ENCODE assay signal across 9 mouse cellular contexts in the genomic region with DNA sequence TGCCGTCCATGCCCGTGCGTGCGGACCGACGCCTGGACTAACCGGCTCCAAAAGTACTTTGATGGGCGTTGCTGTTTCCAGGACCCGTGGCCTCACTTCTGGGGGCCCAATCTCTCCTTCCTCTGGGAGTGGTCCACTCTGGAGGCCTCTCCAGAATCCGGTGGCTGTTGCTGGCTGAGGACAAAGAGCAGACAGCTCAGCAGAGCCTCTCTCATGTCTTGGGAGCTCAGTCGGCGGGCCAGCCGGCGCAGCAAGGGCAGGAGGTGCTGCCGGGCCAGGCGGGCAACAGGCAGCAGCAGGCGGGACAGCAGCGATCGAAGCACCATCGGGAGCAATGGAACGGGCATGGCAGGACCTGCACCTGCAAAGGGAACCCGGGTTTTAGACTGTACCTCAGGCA. TPM values are rescaled to one million over a fixed set of nuclear protein-coding genes. Genes with fewer than 3 reads are reported as not detected.
DNase-seq lines count a peak whose midpoint lies in the region; ATAC-seq and TF ChIP-seq lines count a peak whose summit lies in the region.
"Had no signal": no experiment of that assay in that cellular context is flagged by ENCODE, and none has a peak within 500 bp of the region (broad histone marks: within the 10 kb centered on the region; RNA-seq: fewer than 3 reads in every experiment).

No protein-coding gene starts in this region.

- ATAC-seq in hindbrain, embryonic 11.5 days (ENCODE audit: low FRiP score), result no peak
- ATAC-seq in hindbrain, embryonic 12.5 days (ENCODE audit: low FRiP score), result no peak
- ATAC-seq in limb, embryonic 14.5 days (ENCODE audit: low FRiP score, low read depth), result no peak

- peak; percentile 37 for DNase-seq in hindbrain, embryonic 11.5 days (ENCODE audit: low spot score)
- DNase-seq in thymus, postnatal 0 days (ENCODE audit: low spot score), result peak; percentile 1
- DNase-seq in thymus, postnatal 10 days (ENCODE audit: low spot score in 2 of 2), result no peak
- no peak for DNase-seq in limb, embryonic 14.5 days (ENCODE audit: low spot score)
- no peak for DNase-seq in ovary, adult 18-20 months (ENCODE audit: low spot score)
- DNase-seq in spleen, postnatal 10 days (ENCODE audit: low spot score in 2 of 2), result no peak
- DNase-seq: gastrocnemius, postnatal 36 days had no signal

- no peak overlapping the region for H3K4me3 ChIP-seq in hindbrain, embryonic 11.5 days (ENCODE audit: low read depth, low read length)
- H3K4me3 ChIP-seq in hindbrain, embryonic 12.5 days, result no peak overlapping the region
- H3K4me3 ChIP-seq in limb, embryonic 14.5 days (replicated peaks; ENCODE audit: low read length), result 0 out of 2 replicates have a peak overlapping the region, but pooled peaks have one; percentile 4
- H3K4me3 ChIP-seq: neural tube, embryonic 13.5 days had no signal

- 0 out of 2 replicates have a peak overlapping the region, but pooled peaks have one; percentile 20 for H3K9ac ChIP-seq in hindbrain, embryonic 11.5 days (ENCODE audit: low read depth, low read length)
- no peak overlapping the region for H3K9ac ChIP-seq in hindbrain, embryonic 12.5 days
- H3K9ac ChIP-seq in limb, embryonic 14.5 days (ENCODE audit: low read depth, low read length, severe bottlenecking), result 0 out of 2 replicates have a peak overlapping the region, but pooled peaks have one; percentile 25
- H3K9ac ChIP-seq: neural tube, embryonic 13.5 days had no signal

- H3K27ac ChIP-seq in hindbrain, embryonic 11.5 days (ENCODE audit: low read depth, low read length), result no peak overlapping the region
- H3K27ac ChIP-seq in hindbrain, embryonic 12.5 days, result no peak overlapping the region
- no peak overlapping the region; the same call in 1 of the 2 replicates for H3K27ac ChIP-seq in limb, embryonic 14.5 days (replicated peaks; ENCODE audit: low read depth, low read length)
- H3K27ac ChIP-seq: neural tube, embryonic 13.5 days had no signal

- 11% methylated on average over 22 of the region's 22 CpGs for WGBS in hindbrain, embryonic 11.5 days
- 9% methylated on average over 22 of the region's 22 CpGs for whole genome bisulfite sequencing in hindbrain, embryonic 12.5 days
- 20% methylated on average over 22 of the region's 22 CpGs for WGBS in limb, embryonic 14.5 days

- peaks cover 13% of the 10 kb centered on the region for H3K27me3 ChIP-seq in hindbrain, embryonic 11.5 days (ENCODE audit: control insufficient read depth, insufficient read depth, low read length)
- peaks cover 26% of the 10 kb centered on the region for H3K27me3 ChIP-seq in hindbrain, embryonic 12.5 days
- H3K27me3 ChIP-seq in limb, embryonic 14.5 days (ENCODE audit: control insufficient read depth, insufficient read depth, low read length), result 0 out of 2 replicates have a peak, but pooled peaks cover 18% of the 10 kb centered on the region

- H3K36me3 ChIP-seq in hindbrain, embryonic 11.5 days (ENCODE audit: control insufficient read depth, insufficient read depth, low read length), result no peaks in the 10 kb centered on the region
- H3K36me3 ChIP-seq in hindbrain, embryonic 12.5 days, result no peaks in the 10 kb centered on the region
- H3K36me3 ChIP-seq in limb, embryonic 14.5 days (ENCODE audit: control insufficient read depth, insufficient read depth, low read length), result no peaks in the 10 kb centered on the region
- H3K36me3 ChIP-seq: neural tube, embryonic 13.5 days had no signal

- peaks cover 7% of the 10 kb centered on the region; the same call in 1 of the 2 replicates for H3K4me1 ChIP-seq in hindbrain, embryonic 11.5 days (replicated peaks; ENCODE audit: control insufficient read depth, insufficient read depth, low read length)
- H3K4me1 ChIP-seq in hindbrain, embryonic 12.5 days, result peaks cover 33% of the 10 kb centered on the region
- H3K4me1 ChIP-seq in limb, embryonic 14.5 days (ENCODE audit: control insufficient read depth, insufficient read depth, low read length), result peaks cover 9% of the 10 kb centered on the region

- no peak for TF ChIP-seq POLR2A in limb, embryonic 14.5 days (IDR thresholded peaks at IDR 0.05; ENCODE audit: borderline replicate concordance, extremely low read depth, insufficient read depth, insufficient read length)

- no peak overlapping the region; the same call in 1 of the 2 replicates for H3K4me2 ChIP-seq in hindbrain, embryonic 11.5 days (replicated peaks; ENCODE audit: low read depth, low read length)
- no peak overlapping the region for H3K4me2 ChIP-seq in hindbrain, embryonic 12.5 days (replicated peaks)
- H3K4me2 ChIP-seq in limb, embryonic 14.5 days (replicated peaks; ENCODE audit: low read depth, low read length, severe bottlenecking), result no peak overlapping the region
- H3K4me2 ChIP-seq: neural tube, embryonic 13.5 days had no signal

- H3K9me3 ChIP-seq in hindbrain, embryonic 11.5 days (ENCODE audit: control insufficient read depth, low read length), result no peaks in the 10 kb centered on the region
- H3K9me3 ChIP-seq in hindbrain, embryonic 12.5 days (replicated peaks), result no peaks in the 10 kb centered on the region
- H3K9me3 ChIP-seq in limb, embryonic 14.5 days (ENCODE audit: control insufficient read depth, low read length), result no peaks in the 10 kb centered on the region
- H3K9me3 ChIP-seq: neural tube, embryonic 13.5 days had no signal

RNA-seq across cellular contexts. Expression of a gene that starts 0.6 kb away (rescaled TPM):
- 1.1 and 1.8 TPM in 2 replicates for polyA plus RNA-seq in hindbrain, embryonic 11.5 days (2014; fragmentation: Nextera tagmentation; extraction: Ambion mirVana)
- polyA plus RNA-seq in hindbrain, embryonic 12.5 days (2016; fragmentation: Nextera tagmentation; extraction: Ambion mirVana), result 1.6 and 5.0 TPM in 2 replicates
- polyA plus RNA-seq in thymus, postnatal 0 days (2015; fragmentation: Nextera tagmentation; extraction: Ambion mirVana), result 1.5 and 1.7 TPM in 2 replicates
- polyA plus RNA-seq in limb, embryonic 14.5 days (2012; rRNA removed), result 53.5 and 60.7 TPM in 2 replicates
- 27.2 and 37.8 TPM in 2 replicates for polyA plus RNA-seq in limb, embryonic 14.5 days (2014; fragmentation: Nextera tagmentation; extraction: Ambion mirVana)

RNA-seq across cellular contexts. Expression of a gene that starts 1.9 kb away (rescaled TPM):
- polyA plus RNA-seq in hindbrain, embryonic 11.5 days (2014; fragmentation: Nextera tagmentation; extraction: Ambion mirVana), result 48.0 and 50.8 TPM in 2 replicates
- 44.4 and 47.2 TPM in 2 replicates for polyA plus RNA-seq in hindbrain, embryonic 12.5 days (2016; fragmentation: Nextera tagmentation; extraction: Ambion mirVana)
- 243 and 252 TPM in 2 replicates for polyA plus RNA-seq in thymus, postnatal 0 days (2015; fragmentation: Nextera tagmentation; extraction: Ambion mirVana)
- polyA plus RNA-seq in limb, embryonic 14.5 days (2012; rRNA removed), result 122 and 157 TPM in 2 replicates
- polyA plus RNA-seq in limb, embryonic 14.5 days (2014; fragmentation: Nextera tagmentation; extraction: Ambion mirVana), result 94.5 and 103 TPM in 2 replicates

RNA-seq across cellular contexts. Expression of a gene that starts 28.3 kb away (rescaled TPM):
- polyA plus RNA-seq in hindbrain, embryonic 11.5 days (2014; fragmentation: Nextera tagmentation; extraction: Ambion mirVana), result 1,644 and 1,674 TPM in 2 replicates
- polyA plus RNA-seq in hindbrain, embryonic 12.5 days (2016; fragmentation: Nextera tagmentation; extraction: Ambion mirVana), result 1,350 and 1,487 TPM in 2 replicates
- 1,223 and 1,279 TPM in 2 replicates for polyA plus RNA-seq in thymus, postnatal 0 days (2015; fragmentation: Nextera tagmentation; extraction: Ambion mirVana)
- polyA plus RNA-seq in limb, embryonic 14.5 days (2012; rRNA removed), result 788 and 951 TPM in 2 replicates
- 1,382 and 1,446 TPM in 2 replicates for polyA plus RNA-seq in limb, embryonic 14.5 days (2014; fragmentation: Nextera tagmentation; extraction: Ambion mirVana)

RNA-seq across cellular contexts. Expression of a gene that starts 37.7 kb away (rescaled TPM):
- 89.9 and 91.5 TPM in 2 replicates for polyA plus RNA-seq in hindbrain, embryonic 11.5 days (2014; fragmentation: Nextera tagmentation; extraction: Ambion mirVana)
- 90.6 and 92.4 TPM in 2 replicates for polyA plus RNA-seq in hindbrain, embryonic 12.5 days (2016; fragmentation: Nextera tagmentation; extraction: Ambion mirVana)
- 95.8 and 96.9 TPM in 2 replicates for polyA plus RNA-seq in thymus, postnatal 0 days (2015; fragmentation: Nextera tagmentation; extraction: Ambion mirVana)
- polyA plus RNA-seq in limb, embryonic 14.5 days (2012; rRNA removed), result 96.9 and 168 TPM in 2 replicates
- polyA plus RNA-seq in limb, embryonic 14.5 days (2014; fragmentation: Nextera tagmentation; extraction: Ambion mirVana), result 128 and 138 TPM in 2 replicates

RNA-seq across cellular contexts. Expression of a gene that starts 45.8 kb away (rescaled TPM):
- 5.6 and 9.0 TPM in 2 replicates for polyA plus RNA-seq in hindbrain, embryonic 11.5 days (2014; fragmentation: Nextera tagmentation; extraction: Ambion mirVana)
- polyA plus RNA-seq in hindbrain, embryonic 12.5 days (2016; fragmentation: Nextera tagmentation; extraction: Ambion mirVana), result 7.0 and 7.7 TPM in 2 replicates
- 70.4 and 80.2 TPM in 2 replicates for polyA plus RNA-seq in thymus, postnatal 0 days (2015; fragmentation: Nextera tagmentation; extraction: Ambion mirVana)
- 3.6 and 4.3 TPM in 2 replicates for polyA plus RNA-seq in limb, embryonic 14.5 days (2012; rRNA removed)
- 4.0 and 6.6 TPM in 2 replicates for polyA plus RNA-seq in limb, embryonic 14.5 days (2014; fragmentation: Nextera tagmentation; extraction: Ambion mirVana)

Comparison
In these comparisons a context has a peak if more than half of its experiments do, and no peak if none do; other contexts are left out.
1. DNase-seq: peak in hindbrain, embryonic 11.5 days (single experiment) and thymus, postnatal 0 days (single experiment); none in thymus, postnatal 10 days (0 of 2), limb, embryonic 14.5 days (single experiment), ovary, adult 18-20 months (single experiment) and spleen, postnatal 10 days (0 of 2).